Mouse (Mus musculus) stomach, adult 2 months (tissue): ENCODE measurements around the gene Cpsf4. TPM values are rescaled to one million over a fixed set of nuclear protein-coding genes. Genes with fewer than 3 reads are reported as not detected.

ENCODE experiments used
- polyA plus RNA-seq: library from polyadenylated mRNA; depleted of rRNA; stranded (reverse); fragments of >200 nt; gene quantifications from 2 replicates; pipeline ENCODE4 v1.2.3, GENCODE M21; 2012; rRNA removed

Gene Cpsf4
- polyA plus RNA-seq: 11.0 and 11.7 TPM in 2 replicates

GRCm38 (mm10) chr5:145166536-145167305 lies at the start of gene Cpsf4, which contains the start of gene Ptcd1:
Cpsf4 (plus strand) TSS chr5:145167213.
Ptcd1 (minus strand) TSS chr5:145167108.

GRCm38 (mm10) chr5:145139571-145140519 lies 27.2 kb upstream of the Cpsf4 start, which contains the start of the genes Pdap1 and Bud31:
Pdap1 (minus strand) TSS chr5:145140238.
Bud31 (plus strand) TSS chr5:145140362.

GRCm38 (mm10) chr5:145191962-145192361 lies 24.9 kb downstream of the Cpsf4 start, which contains the start of gene Atp5j2:
Atp5j2 (minus strand) TSS chr5:145192062.

GRCm38 (mm10) chr5:145201321-145201991 lies 34.4 kb downstream of the Cpsf4 start, which contains the start of gene Zkscan14:
Zkscan14 (minus strand) TSS chr5:145201868.

GRCm38 (mm10) chr5:145203936-145204691 lies 37.1 kb downstream of the Cpsf4 start, which contains the start of gene Zkscan5:
Zkscan5 (plus strand) TSS chr5:145204562.

GRCm38 (mm10) chr5:145231367-145231871 lies 64.4 kb downstream of the Cpsf4 start, which contains the start of gene Zfp655:
Zfp655 (plus strand) TSS chr5:145231715.

Other genes with a start within 250 kb of the Cpsf4 start
- 14.7 and 15.0 TPM in 2 replicates for gene Smurf1, start 201.4 kb upstream of the Cpsf4 start, polyA plus RNA-seq
- not detected in 2 replicates for gene Gm4871, start 134.5 kb upstream of the Cpsf4 start, polyA plus RNA-seq
- gene 1700018F24Rik, start 124.2 kb upstream of the Cpsf4 start, polyA plus RNA-seq: not detected in 2 replicates
- 44.3 and 48.9 TPM in 2 replicates for gene Arpc1a, start 83.4 kb upstream of the Cpsf4 start, polyA plus RNA-seq
- 0.15 TPM in 1 of 2 replicates, not detected in the other for gene Kpna7, start 83.2 kb upstream of the Cpsf4 start, polyA plus RNA-seq
- 304 and 321 TPM in 2 replicates for gene Arpc1b, start 53.0 kb upstream of the Cpsf4 start, polyA plus RNA-seq
- 12.1 and 13.0 TPM in 2 replicates for gene Pdap1, start 27.0 kb upstream of the Cpsf4 start, polyA plus RNA-seq
- gene Bud31, start 26.9 kb upstream of the Cpsf4 start, polyA plus RNA-seq: 23.2 and 25.2 TPM in 2 replicates
- 3.8 and 4.2 TPM in 2 replicates for gene Ptcd1, start 105 bp upstream of the Cpsf4 start, polyA plus RNA-seq
- 46.2 and 49.2 TPM in 2 replicates for gene Atp5j2, start 24.8 kb downstream of the Cpsf4 start, polyA plus RNA-seq
- gene Zkscan14, start 34.7 kb downstream of the Cpsf4 start, polyA plus RNA-seq: 0.90 and 0.97 TPM in 2 replicates
- 0.91 and 1.6 TPM in 2 replicates for gene Zkscan5, start 37.3 kb downstream of the Cpsf4 start, polyA plus RNA-seq
- gene Zfp655, start 64.5 kb downstream of the Cpsf4 start, polyA plus RNA-seq: 1.9 and 3.0 TPM in 2 replicates
- 5.4 and 6.1 TPM in 2 replicates for gene Zscan25, start 113.3 kb downstream of the Cpsf4 start, polyA plus RNA-seq
- not detected in 2 replicates for gene Cyp3a57, start 178.1 kb downstream of the Cpsf4 start, polyA plus RNA-seq